ENCODE assay signal across 16 mouse cellular contexts in genomic region chrX:20793230-20793629, GRCm38 (mm10). TPM values are rescaled to one million over a fixed set of nuclear protein-coding genes. Genes with fewer than 3 reads are reported as not detected.
DNase-seq lines count a peak whose midpoint lies in the region; ATAC-seq and TF ChIP-seq lines count a peak whose summit lies in the region.
"Had no signal": no experiment of that assay in that cellular context is flagged by ENCODE, and none has a peak within 500 bp of the region (broad histone marks: within the 10 kb centered on the region; RNA-seq: fewer than 3 reads in every experiment).

No protein-coding gene starts in this region.

- no peak for ATAC-seq in liver, embryonic 12.5 days
- no peak for ATAC-seq in Patski

- no peak overlapping the region for H3K9ac ChIP-seq in liver, embryonic 12.5 days
- H3K9ac ChIP-seq: heart, embryonic 12.5 days; hindbrain, embryonic 14.5 days; kidney, embryonic 15.5 days; limb, embryonic 15.5 days had no signal

- H3K9me3 ChIP-seq in liver, embryonic 12.5 days (replicated peaks): no peaks in the 10 kb centered on the region
- H3K9me3 ChIP-seq: heart, embryonic 12.5 days; kidney, embryonic 15.5 days; limb, embryonic 15.5 days had no signal

- no peak overlapping the region for H3K4me3 ChIP-seq in liver, embryonic 12.5 days
- H3K4me3 ChIP-seq: erythroblast, embryonic 14.5 days; gastrocnemius, adult 2 months; heart, embryonic 12.5 days; kidney, embryonic 15.5 days; limb, embryonic 15.5 days had no signal

- peak; percentile 14 for DNase-seq in embryo, embryonic 11 days
- DNase-seq in embryo, embryonic 9.5 days (ENCODE audit: extremely low spot score): no peak
- DNase-seq in liver (peak; percentile 36), Patski (ENCODE audit: low read depth, low spot score) (no peak)
- peak; percentile 5 for DNase-seq in retina, embryonic 14.5 days (ENCODE audit: low spot score)
- no peak for DNase-seq in ovary, postnatal 10 days (ENCODE audit: low spot score)
- DNase-seq in layer of hippocampus, postnatal 14 days (ENCODE audit: low spot score in 2 of 2): no peak
- DNase-seq: cerebellum, postnatal 10 days; gastrocnemius, adult 2 months; spleen, adult 18-20 months had no signal

- no peaks in the 10 kb centered on the region for H3K27me3 ChIP-seq in liver, embryonic 12.5 days (replicated peaks)
- peaks cover 25% of the 10 kb centered on the region for H3K27me3 ChIP-seq in Patski
- H3K27me3 ChIP-seq: heart, embryonic 12.5 days; kidney, embryonic 15.5 days; limb, embryonic 15.5 days had no signal

- no peaks in the 10 kb centered on the region for H3K36me3 ChIP-seq in liver, embryonic 12.5 days
- H3K36me3 ChIP-seq: heart, embryonic 12.5 days; kidney, embryonic 15.5 days; limb, embryonic 15.5 days had no signal

- H3K4me2 ChIP-seq in liver, embryonic 12.5 days: no peak overlapping the region
- H3K4me2 ChIP-seq: heart, embryonic 12.5 days; hindbrain, embryonic 14.5 days; kidney, embryonic 15.5 days; limb, embryonic 15.5 days had no signal

- no peak overlapping the region for H3K27ac ChIP-seq in liver, embryonic 12.5 days
- H3K27ac ChIP-seq: gastrocnemius, adult 2 months; hindbrain, embryonic 14.5 days; kidney, embryonic 15.5 days; limb, embryonic 15.5 days had no signal

- in situ Hi-C loops in Patski (cut with MboI; ENCODE audit: low pct_unique_long_range_greater_than_20kb): no loop called here

- peaks cover 43% of the 10 kb centered on the region for H3K4me1 ChIP-seq in liver, embryonic 12.5 days
- H3K4me1 ChIP-seq: kidney, embryonic 15.5 days; limb, embryonic 15.5 days had no signal

- POLR2A ChIA-PET in Patski (lab: Charles Lee): interaction anchor here (0.6 to 0.8 kb wide), 2 partner anchors 8 to 640 kb away, joined by 5 read pairs; no protein-coding TSS in a partner anchor

- CTCF ChIA-PET in Patski (lab: Charles Lee): interaction anchor here (0.8 to 1.5 kb wide), 2 partner anchors 11 to 21 kb away, joined by 3 to 4 read pairs; no protein-coding TSS in a partner anchor

- 47% methylated on average over 7 of the region's 7 CpGs for WGBS in liver, embryonic 12.5 days (ENCODE audit: insufficient replicate concordance)

- TF ChIP-seq CTCF in Patski (IDR thresholded peaks at IDR 0.05): peak; percentile 27

RNA-seq across cellular contexts. Expression of gene Araf, which starts 4.4 kb away (rescaled TPM):
- polyA plus RNA-seq in liver, embryonic 12.5 days (2016; fragmentation: Nextera tagmentation; extraction: Ambion mirVana): 58.9 and 62.8 TPM in 2 replicates
- polyA plus RNA-seq in Patski (2021): 94.5 TPM
- 100 to 1,000 TPM; 195 to 200 TPM for total RNA-seq in layer of hippocampus, postnatal 14 days (2021)

Comparison
In these comparisons a context has a peak if more than half of its experiments do, and no peak if none do; other contexts are left out.
1. DNase-seq: peak in embryo, embryonic 11 days (single experiment), liver (single experiment) and retina, embryonic 14.5 days (single experiment); none in embryo, embryonic 9.5 days (single experiment), Patski (single experiment), ovary, postnatal 10 days (single experiment) and layer of hippocampus, postnatal 14 days (0 of 2).